Mouse (Mus musculus) kidney, adult 9 months (tissue): Measurements from ENCODE around the gene Nup155.
"Not testable (repeated sequence)": the region's sequence is repeated elsewhere in the genome, so short reads cannot be mapped to it uniquely, and the experiment has no call there.

Experiments used
- DNase-seq: peaks from one replicate; pipeline ENCODE4 v3.0.0; 2022

Nup155 gene

DNA sequence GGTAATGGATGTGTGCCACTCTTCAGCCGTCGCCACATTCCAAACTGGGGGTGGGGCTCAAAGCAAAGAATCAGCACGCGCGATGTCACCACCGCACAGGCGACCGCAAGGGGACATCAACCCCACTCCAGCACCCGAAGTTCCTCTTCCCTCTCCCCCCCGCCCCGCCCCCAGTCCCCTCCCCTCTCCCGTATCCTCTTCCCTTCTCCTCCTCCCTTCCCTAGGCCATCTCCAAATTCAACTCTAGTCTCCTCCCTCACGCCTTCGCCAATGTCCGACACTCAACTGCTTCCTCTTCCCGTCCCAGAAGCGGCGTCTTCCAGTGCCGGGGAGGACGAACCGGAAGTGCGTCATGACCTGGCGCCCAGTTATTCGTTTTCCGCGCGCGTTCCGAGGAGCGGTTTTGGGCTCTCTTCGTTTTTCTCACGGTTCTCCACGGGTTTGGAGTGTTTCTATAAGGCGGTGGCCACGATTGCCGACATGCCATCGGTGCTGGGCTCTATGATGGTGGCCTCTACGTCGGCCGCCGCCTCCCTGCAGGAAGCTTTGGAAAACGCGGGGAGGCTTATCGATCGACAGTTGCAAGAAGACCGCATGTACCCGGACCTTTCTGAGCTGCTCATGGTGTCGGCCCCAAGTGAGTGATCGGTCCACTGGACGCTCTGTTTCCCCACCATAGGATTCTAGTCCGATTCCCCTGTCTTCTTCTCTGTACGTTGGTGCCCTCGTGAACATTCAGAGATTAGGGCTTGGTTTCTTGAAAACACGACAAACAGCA, at the start of gene Nup155:
Gene Nup155, plus strand, starts transcription at position 308 of the 778 bp plus-strand sequence.
- peak; percentile 92 for DNase-seq

DNA sequence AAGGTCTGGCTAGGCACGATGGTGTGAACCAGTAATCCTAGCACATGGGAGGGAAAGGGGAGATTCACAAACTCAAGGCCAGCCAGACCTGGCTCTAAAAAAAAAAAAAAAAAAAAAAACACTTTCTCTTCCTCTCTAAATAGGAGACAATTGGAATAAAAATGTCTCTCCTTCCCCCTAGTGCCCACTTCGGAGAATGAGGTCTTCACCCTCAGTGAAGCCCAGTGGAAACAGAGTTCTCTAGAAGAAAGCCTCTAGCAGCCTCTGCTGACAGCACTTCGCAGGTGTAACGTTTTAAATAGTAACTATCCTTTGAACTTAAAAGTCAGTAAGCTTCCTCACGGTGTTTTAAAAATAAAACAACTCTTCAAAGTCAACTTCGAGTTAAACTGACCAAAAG, 43.9 kb upstream of the Nup155 start:
- DNase-seq, result no peak

DNA sequence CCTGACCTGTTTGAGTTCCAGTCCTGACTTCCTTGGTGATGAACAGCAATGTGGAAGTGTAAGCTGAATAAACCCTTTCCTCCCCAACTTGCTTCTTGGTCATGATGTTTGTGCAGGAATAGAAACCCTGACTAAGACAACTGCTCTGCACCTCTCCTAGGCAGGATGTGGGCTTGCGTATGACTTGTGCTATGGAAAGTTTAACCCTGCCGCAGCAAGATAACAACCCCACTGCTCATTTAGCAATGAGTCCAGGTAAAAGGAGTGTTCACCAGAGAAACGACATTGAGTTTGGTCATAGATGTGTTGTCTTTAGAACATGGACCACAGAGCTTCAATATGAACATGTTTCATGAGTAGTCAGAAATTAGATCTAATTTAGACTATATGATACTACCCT, 35.9 kb upstream of the Nup155 start:
- DNase-seq, result not testable (repeated sequence)

GRCm38 (mm10) chr15:8082139-8082538, 26.9 kb upstream of the Nup155 start:
- DNase-seq, result no peak

GRCm38 (mm10) chr15:8087293-8087692, 21.8 kb upstream of the Nup155 start:
- no peak for DNase-seq

DNA sequence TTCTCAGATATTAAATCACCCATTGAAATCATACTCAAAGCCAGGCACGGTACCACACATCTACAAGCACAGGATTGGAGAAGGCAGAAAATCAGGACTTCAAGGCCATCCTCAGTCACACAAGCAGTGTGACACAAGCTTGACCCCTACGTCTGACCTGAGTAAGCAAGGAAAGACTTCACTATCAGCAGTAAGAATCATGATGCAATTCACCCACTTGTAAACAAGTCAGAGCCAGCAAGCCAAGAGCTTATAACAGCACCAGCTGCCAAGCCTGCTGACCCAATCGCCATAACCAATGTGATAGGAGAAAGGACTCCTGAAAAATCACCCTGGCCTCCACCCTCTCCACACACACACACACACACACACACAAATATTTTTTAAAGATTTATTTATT, 20.4 kb upstream of the Nup155 start:
- DNase-seq, result peak; percentile 21

- no peak for DNase-seq
Measured at GRCm38 (mm10) chr15:8090685-8091084, 18.4 kb upstream of the Nup155 start.

DNA sequence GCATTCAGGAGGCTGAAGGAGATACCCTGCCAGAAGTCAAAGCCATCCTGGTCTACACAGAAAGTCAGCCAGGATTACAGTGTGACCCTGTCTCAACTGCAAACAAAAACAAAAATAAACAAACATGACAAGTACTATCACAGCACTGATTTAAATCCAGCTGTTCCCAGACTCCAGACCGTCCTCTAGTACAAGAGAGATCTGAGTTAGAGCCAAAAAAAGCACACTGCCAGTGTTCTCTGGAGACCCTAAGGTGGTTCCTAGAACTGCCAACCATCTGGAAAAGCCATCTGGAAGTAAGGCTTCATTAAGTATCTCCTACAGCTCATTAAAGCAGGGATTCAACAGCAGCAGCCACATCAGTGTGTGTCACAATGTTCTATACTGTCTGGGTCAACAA, 16.4 kb upstream of the Nup155 start:
- not testable (repeated sequence) for DNase-seq

GRCm38 (mm10) chr15:8097853-8098252, 11.2 kb upstream of the Nup155 start:
- peak; percentile 68 for DNase-seq

DNA sequence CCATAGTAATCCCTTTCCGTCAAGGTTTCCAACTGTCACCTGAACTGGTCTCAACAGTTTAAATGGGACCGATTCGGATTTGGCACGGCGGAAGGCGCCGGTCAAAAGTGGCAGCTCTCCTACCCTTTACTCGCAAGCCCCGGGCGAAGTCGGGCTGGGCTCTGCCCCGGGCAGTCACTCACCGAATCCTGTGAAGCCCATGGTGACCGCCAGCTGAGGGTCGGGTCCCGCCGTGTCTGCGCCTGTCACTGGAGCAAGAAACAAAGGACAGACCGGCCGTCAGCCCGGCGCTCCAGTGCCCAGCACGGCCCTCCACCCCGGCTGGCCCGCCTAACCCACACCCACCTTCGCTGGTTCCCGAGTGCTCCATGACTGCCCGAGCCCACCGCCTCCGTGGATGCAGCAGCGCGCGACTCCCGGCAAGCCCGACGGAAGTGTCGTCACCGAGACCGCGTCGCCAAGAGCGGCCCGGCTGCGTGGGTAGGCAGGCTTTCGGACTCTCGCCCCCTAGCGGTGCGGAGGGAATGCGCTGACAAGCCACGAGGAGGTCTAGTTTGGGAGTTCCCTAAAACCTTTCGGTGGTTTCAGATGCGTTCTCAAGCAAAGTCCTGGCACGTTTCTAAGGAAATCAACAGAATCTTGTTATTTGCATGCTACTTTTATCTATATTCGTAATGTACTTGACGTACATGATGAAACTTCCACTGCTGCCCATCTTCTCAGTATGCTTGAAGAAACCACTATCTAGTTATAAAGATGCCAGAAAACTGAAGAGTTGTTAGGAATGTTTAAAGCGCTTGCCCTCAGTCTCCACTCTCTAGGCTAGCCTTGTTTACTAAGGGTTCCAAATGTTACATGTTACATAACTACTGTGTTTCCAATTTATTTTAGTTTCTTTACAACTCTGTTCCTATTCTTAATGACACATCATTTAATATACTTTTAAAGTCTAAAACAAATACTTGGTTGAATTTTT, 10.0 kb upstream of the Nup155 start, which contains the start of gene Wdr70:
Gene Wdr70, minus strand, starts transcription at position 436 of the 976 bp plus-strand sequence.
- peak; percentile 96 for DNase-seq

DNA sequence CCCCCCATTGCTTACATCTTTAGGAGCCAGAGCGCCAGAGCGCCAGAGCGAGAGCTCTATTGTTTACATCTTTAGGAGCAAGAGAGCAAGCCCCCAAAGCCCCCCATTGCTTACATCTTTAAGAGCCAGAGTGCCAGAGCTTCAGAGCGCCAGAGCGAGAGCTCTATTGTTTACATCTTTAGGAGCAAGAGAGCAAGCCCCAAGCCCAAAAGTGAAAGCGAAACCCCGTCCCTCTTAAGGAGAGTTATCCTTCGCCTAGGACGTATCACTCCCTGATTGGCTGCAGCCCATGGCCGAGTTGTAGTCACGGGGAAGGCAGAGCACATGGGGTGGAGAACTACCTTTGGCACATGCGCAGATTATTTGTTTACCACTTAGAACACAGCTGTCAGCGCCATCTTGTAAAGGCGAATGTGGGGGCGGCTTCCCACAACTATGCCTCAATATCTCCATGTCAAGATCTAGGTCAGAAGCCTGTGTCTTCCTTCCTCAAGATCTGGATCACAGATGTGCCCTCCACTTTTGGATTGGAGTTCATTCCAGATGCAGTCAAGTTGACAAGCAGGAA, 7.0 kb upstream of the Nup155 start:
- not testable (repeated sequence) for DNase-seq

GRCm38 (mm10) chr15:8108360-8108965, 610 bp upstream of the Nup155 start:
- DNase-seq, result no peak

GRCm38 (mm10) chr15:8109782-8110181, 709 bp downstream of the Nup155 start:
- DNase-seq, result no peak

GRCm38 (mm10) chr15:8129281-8129680, 20.2 kb downstream of the Nup155 start:
- no peak for DNase-seq

DNA sequence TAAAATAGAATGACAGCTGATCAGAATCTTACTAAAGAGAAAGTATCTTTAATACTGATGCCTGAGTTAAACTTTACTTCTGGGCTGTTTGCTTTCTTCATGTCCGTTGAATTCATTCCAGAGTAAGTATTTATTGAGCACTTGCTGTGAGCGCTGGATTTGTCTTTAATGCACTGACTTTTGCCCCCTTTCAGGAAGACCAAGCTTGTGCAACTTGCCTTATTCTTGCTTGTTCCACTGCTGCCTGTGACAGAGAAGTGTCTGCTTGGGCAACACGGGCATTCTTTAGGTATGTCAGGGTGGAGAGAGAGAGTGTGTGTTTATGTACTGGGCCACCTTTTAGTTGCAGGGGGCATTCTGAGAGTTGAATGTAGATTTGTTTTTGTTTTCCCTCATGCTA, 22.2 kb downstream of the Nup155 start:
- no peak for DNase-seq

GRCm38 (mm10) chr15:8131761-8132160, 22.7 kb downstream of the Nup155 start:
- no peak for DNase-seq

GRCm38 (mm10) chr15:8135606-8136005, 26.5 kb downstream of the Nup155 start:
- DNase-seq, result no peak

DNA sequence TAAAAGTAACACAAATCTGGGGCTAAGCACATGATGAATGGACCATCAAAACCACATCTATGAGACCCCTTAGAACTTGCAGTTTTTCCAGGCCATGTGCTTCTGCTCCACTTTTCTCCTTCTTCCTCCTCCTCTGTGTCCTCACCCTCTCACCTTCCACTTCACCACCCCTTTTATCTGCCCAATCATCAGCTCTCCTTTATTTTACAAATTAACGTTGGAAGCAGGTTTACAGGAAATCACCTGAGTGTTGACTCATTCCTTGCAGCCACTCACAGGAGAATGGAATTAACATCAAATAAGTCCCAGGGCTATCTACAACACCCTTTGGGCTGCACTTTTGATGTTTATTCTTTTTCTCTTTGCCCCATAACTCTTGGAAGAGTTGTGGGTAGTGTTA, 52.8 kb downstream of the Nup155 start:
- no peak for DNase-seq

- DNase-seq, result peak; percentile 91
Measured at GRCm38 (mm10) chr15:8168591-8169265, 59.7 kb downstream of the Nup155 start, which contains the start of gene Cplane1. Gene Cplane1, plus strand, starts transcription at chr15:8169106.

DNA sequence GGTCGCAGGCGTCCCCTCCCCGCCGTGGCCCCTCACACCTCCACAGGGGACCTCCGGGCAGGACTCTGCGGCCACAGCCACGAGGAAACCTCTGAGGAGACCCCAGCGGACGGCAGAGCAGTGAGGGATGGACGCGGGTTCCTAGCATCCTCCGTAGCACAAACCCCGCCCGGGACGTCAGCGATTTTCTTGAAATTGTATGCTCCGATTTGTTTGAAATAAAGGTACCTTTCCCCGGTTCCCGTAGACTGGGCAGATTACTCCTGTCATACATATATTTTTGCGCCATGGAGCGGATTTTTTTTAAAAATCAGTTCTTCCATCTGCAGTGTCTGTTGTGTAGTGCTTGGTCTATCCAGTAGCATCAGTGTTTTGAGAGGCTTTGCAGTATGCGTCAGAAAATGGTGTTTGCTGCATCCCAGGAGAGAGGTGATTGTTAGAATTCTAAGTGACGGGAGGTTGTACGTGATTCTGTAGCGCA, 60.2 kb downstream of the Nup155 start:
- DNase-seq, result no peak

- no peak for DNase-seq
Measured at GRCm38 (mm10) chr15:8189563-8189962, 80.5 kb downstream of the Nup155 start.

GRCm38 (mm10) chr15:8190435-8190834, 81.4 kb downstream of the Nup155 start:
- no peak for DNase-seq
